Mouse (Mus musculus): ENCODE results near the gene Scimp.

- TF ChIP-seq CTCF (IDR thresholded peaks at IDR 0.05; ENCODE audit: control insufficient read depth, insufficient read depth, insufficient read length): no peak
- no peak for TF ChIP-seq FOSL1 (IDR thresholded peaks at IDR 0.05; ENCODE audit: insufficient read depth, low read length, poor library complexity, severe bottlenecking)
- TF ChIP-seq MAX (IDR thresholded peaks at IDR 0.05): no peak
- TF ChIP-seq CEBPB (IDR thresholded peaks at IDR 0.05; ENCODE audit: low read depth): no peak
- no peak for TF ChIP-seq MYOG (IDR thresholded peaks at IDR 0.05; ENCODE audit: control insufficient read depth, extremely low read depth, insufficient read length)
- no peak for TF ChIP-seq MYOD1 (IDR thresholded peaks at IDR 0.05; ENCODE audit: control insufficient read depth, insufficient read length, low read depth)
- no peak for TF ChIP-seq USF1 (IDR thresholded peaks at IDR 0.05; ENCODE audit: low read depth)
Measured at GRCm38 (mm10) chr11:70809011-70809410, 3.4 kb downstream of the Scimp start.

All from C2C12 (cell line).